Mouse (Mus musculus) heart, embryonic 13.5 days (tissue): ENCODE results near the gene Rhbdd3. TPM values are rescaled to one million over a fixed set of nuclear protein-coding genes. Genes with fewer than 3 reads are reported as not detected.

Experiments
- ATAC-seq: fragments of 200-750 bp; cut with Nextera tagmentation; 2 replicates; pipeline ENCODE4 v1.8.0; 2017; ENCODE audit warnings: moderate TSS enrichment; ENCODE audit not compliant: insufficient number of reproducible peaks, low FRiP score, low TSS enrichment; ENCODE audit errors: extremely low read depth
- H3K27ac ChIP-seq: fragments of 300-500 bp; sonication (generic); replicated peaks from 2 replicates; pipeline ENCODE4 v1.5.1; 2015; ENCODE audit warnings: moderate library complexity, mild to moderate bottlenecking, inconsistent platforms
- H3K27me3 ChIP-seq: fragments of 300-500 bp; sonication (generic); replicated peaks from 2 replicates; pipeline ENCODE4 v1.6.1; 2015; ENCODE audit warnings: mild to moderate bottlenecking, inconsistent platforms
- H3K36me3 ChIP-seq: fragments of 300-500 bp; sonication (generic); 2 replicates; pipeline ENCODE4 v1.6.1; 2015; ENCODE audit warnings: mild to moderate bottlenecking, inconsistent platforms
- H3K4me1 ChIP-seq: fragments of 300-500 bp; sonication (generic); 2 replicates; pipeline ENCODE4 v1.6.1; 2015; ENCODE audit warnings: inconsistent platforms
- H3K4me2 ChIP-seq: fragments of 300-500 bp; sonication (generic); 2 replicates; pipeline ENCODE4 v1.6.1; 2015; ENCODE audit warnings: inconsistent platforms, mild to moderate bottlenecking, moderate library complexity
- H3K4me3 ChIP-seq: fragments of 300-500 bp; sonication (generic); 2 replicates; pipeline ENCODE4 v1.5.1; 2015; ENCODE audit warnings: moderate library complexity, mild to moderate bottlenecking, inconsistent platforms
- H3K9ac ChIP-seq: fragments of 300-500 bp; sonication (generic); 2 replicates; pipeline ENCODE4 v1.6.1; 2015; ENCODE audit warnings: inconsistent platforms, mild to moderate bottlenecking, moderate library complexity
- H3K9me3 ChIP-seq: fragments of 300-500 bp; sonication (generic); 2 replicates; pipeline ENCODE4 v1.6.1; 2016; ENCODE audit warnings: inconsistent platforms
- WGBS: fragments of 180-500 bp; shearing (Covaris S2); methylation state at CpG from one replicate; pipeline ENCODE4 v1.1.7; 2015; ENCODE audit warnings: mixed read lengths; 5-methylcytosine and 5-hydroxymethylcytosine counted together
- polyA plus RNA-seq: library from polyadenylated mRNA; unstranded; fragments of >200 nt; fragmentation: Nextera tagmentation; extraction: Ambion mirVana; gene quantifications from 2 replicates; pipeline ENCODE4 v1.2.1, GENCODE M21; 2015

The Rhbdd3 gene
- polyA plus RNA-seq, 1 experiment from 2014 or later = 28.2 TPM

- H3K9ac ChIP-seq = peak overlapping the region; percentile 100
- WGBS = 63% methylated on average over 5 of the region's 5 CpGs
Measured at GRCm38 (mm10) chr11:5100801-5101200, 2.1 kb downstream of the Rhbdd3 start.

GRCm38 (mm10) chr11:5101641-5102040, 2.9 kb downstream of the Rhbdd3 start:
- H3K9me3 ChIP-seq = no peaks in the 10 kb centered on the region
- H3K36me3 ChIP-seq = peaks cover 29% of the 10 kb centered on the region
- no peak overlapping the region for H3K4me2 ChIP-seq
- ATAC-seq = no peak
- H3K27me3 ChIP-seq = no peaks in the 10 kb centered on the region
- no peak overlapping the region for H3K4me3 ChIP-seq
- no peak overlapping the region for H3K27ac ChIP-seq
- H3K9ac ChIP-seq = no peak overlapping the region
- peaks cover 22% of the 10 kb centered on the region for H3K4me1 ChIP-seq
- WGBS = 86% methylated on average over 6 of the region's 6 CpGs

More at GRCm38 (mm10) chr11:5100801-5101200, 2.1 kb downstream of the Rhbdd3 start:
- Histone ChIP-seq H3K9me3 (no peaks in the 10 kb centered on the region), H3K36me3 (peaks cover 26% of the 10 kb centered on the region), H3K27ac (no peak overlapping the region), H3K4me2 (peak overlapping the region; percentile 90), H3K4me1 (peaks cover 30% of the 10 kb centered on the region), H3K27me3 (no peaks in the 10 kb centered on the region), H3K4me3 (peak overlapping the region; percentile 100)
- no peak for ATAC-seq

- Histone ChIP-seq H3K36me3 (peaks cover 29% of the 10 kb centered on the region), H3K9ac (no peak overlapping the region), H3K4me1 (peaks cover 14% of the 10 kb centered on the region), H3K27ac (no peak overlapping the region), H3K4me2 (no peak overlapping the region), H3K4me3 (no peak overlapping the region), H3K9me3 (no peaks in the 10 kb centered on the region), H3K27me3 (no peaks in the 10 kb centered on the region)
- 66% methylated on average over 7 of the region's 7 CpGs for WGBS
- no peak for ATAC-seq
Measured at GRCm38 (mm10) chr11:5102384-5102783, 3.7 kb downstream of the Rhbdd3 start.

GRCm38 (mm10) chr11:5103986-5104509, 5.3 kb downstream of the Rhbdd3 start:
- ATAC-seq = no peak

GRCm38 (mm10) chr11:5109441-5109840, 10.7 kb downstream of the Rhbdd3 start:
- Histone ChIP-seq H3K27ac (no peak overlapping the region), H3K4me2 (no peak overlapping the region), H3K36me3 (peaks cover 10% of the 10 kb centered on the region), H3K4me3 (no peak overlapping the region), H3K4me1 (peaks cover 16% of the 10 kb centered on the region), H3K9me3 (no peaks in the 10 kb centered on the region), H3K27me3 (no peaks in the 10 kb centered on the region), H3K9ac (no peak overlapping the region; the same call in 1 of the 2 replicates)
- no peak for ATAC-seq
- WGBS = 44% methylated on average over 8 of the region's 8 CpGs

More at GRCm38 (mm10) chr11:5103986-5104509, 5.3 kb downstream of the Rhbdd3 start:
- H3K9me3 ChIP-seq = no peaks in the 10 kb centered on the region
- H3K4me3 ChIP-seq = no peak overlapping the region
- peaks cover 13% of the 10 kb centered on the region for H3K4me1 ChIP-seq
- H3K27me3 ChIP-seq = no peaks in the 10 kb centered on the region
- WGBS = 98% methylated on average over 4 of the region's 4 CpGs
- no peak overlapping the region for H3K4me2 ChIP-seq
- no peak overlapping the region for H3K9ac ChIP-seq
- no peak overlapping the region for H3K27ac ChIP-seq
- H3K36me3 ChIP-seq = peaks cover 29% of the 10 kb centered on the region

GRCm38 (mm10) chr11:5113645-5114044, 14.9 kb downstream of the Rhbdd3 start:
- Histone ChIP-seq H3K9ac (no peak overlapping the region), H3K4me1 (peaks cover 16% of the 10 kb centered on the region), H3K4me3 (no peak overlapping the region), H3K27me3 (no peaks in the 10 kb centered on the region), H3K9me3 (no peaks in the 10 kb centered on the region), H3K36me3 (no peaks in the 10 kb centered on the region), H3K27ac (no peak overlapping the region), H3K4me2 (no peak overlapping the region)
- ATAC-seq = no peak
- WGBS = 86% methylated on average over 7 of the region's 7 CpGs

- H3K27ac ChIP-seq = no peak overlapping the region
Measured at GRCm38 (mm10) chr11:5114931-5115581, 16.3 kb downstream of the Rhbdd3 start.

GRCm38 (mm10) chr11:5125713-5126112, 27.0 kb downstream of the Rhbdd3 start:
- H3K27ac ChIP-seq = no peak overlapping the region
- H3K27me3 ChIP-seq = no peaks in the 10 kb centered on the region
- H3K9ac ChIP-seq = no peak overlapping the region
- H3K9me3 ChIP-seq = no peaks in the 10 kb centered on the region
- no peak overlapping the region for H3K4me3 ChIP-seq
- no peaks in the 10 kb centered on the region for H3K36me3 ChIP-seq
- H3K4me2 ChIP-seq = no peak overlapping the region
- ATAC-seq = no peak
- H3K4me1 ChIP-seq = peaks cover 13% of the 10 kb centered on the region
- 71% methylated on average over 4 of the region's 4 CpGs for WGBS

More at GRCm38 (mm10) chr11:5114931-5115581, 16.3 kb downstream of the Rhbdd3 start:
- no peaks in the 10 kb centered on the region for H3K27me3 ChIP-seq
- H3K36me3 ChIP-seq = no peaks in the 10 kb centered on the region
- H3K4me3 ChIP-seq = no peak overlapping the region
- H3K9ac ChIP-seq = no peak overlapping the region
- no peaks in the 10 kb centered on the region for H3K9me3 ChIP-seq
- peaks cover 11% of the 10 kb centered on the region for H3K4me1 ChIP-seq
- WGBS = 26% methylated on average over 13 of the region's 13 CpGs
- no peak overlapping the region for H3K4me2 ChIP-seq
- ATAC-seq = 0 out of 2 replicates have a peak, but pooled peaks have one; percentile 32

GRCm38 (mm10) chr11:5129035-5129480, 30.3 kb downstream of the Rhbdd3 start:
- Histone ChIP-seq H3K9me3 (no peaks in the 10 kb centered on the region), H3K9ac (no peak overlapping the region), H3K27ac (no peak overlapping the region), H3K4me1 (peaks cover 13% of the 10 kb centered on the region), H3K4me2 (no peak overlapping the region), H3K4me3 (no peak overlapping the region), H3K27me3 (no peaks in the 10 kb centered on the region), H3K36me3 (no peaks in the 10 kb centered on the region)
- 60% methylated on average over 5 of the region's 5 CpGs for WGBS
- no peak for ATAC-seq

GRCm38 (mm10) chr11:5130111-5130665, 31.5 kb downstream of the Rhbdd3 start:
- no peak overlapping the region for H3K9ac ChIP-seq
- H3K9me3 ChIP-seq = no peaks in the 10 kb centered on the region
- no peak overlapping the region for H3K4me2 ChIP-seq
- WGBS = 63% methylated on average over 4 of the region's 4 CpGs
- H3K36me3 ChIP-seq = no peaks in the 10 kb centered on the region
- no peaks in the 10 kb centered on the region for H3K27me3 ChIP-seq
- no peak; the same call in 1 of the 2 replicates for ATAC-seq
- H3K4me3 ChIP-seq = no peak overlapping the region
- H3K4me1 ChIP-seq = peaks cover 13% of the 10 kb centered on the region
- H3K27ac ChIP-seq = no peak overlapping the region

GRCm38 (mm10) chr11:5132751-5133150, 34.0 kb downstream of the Rhbdd3 start:
- H3K9me3 ChIP-seq = no peaks in the 10 kb centered on the region
- no peaks in the 10 kb centered on the region for H3K27me3 ChIP-seq
- H3K27ac ChIP-seq = no peak overlapping the region
- ATAC-seq = no peak
- no peaks in the 10 kb centered on the region for H3K36me3 ChIP-seq
- peaks cover 15% of the 10 kb centered on the region for H3K4me1 ChIP-seq
- H3K4me3 ChIP-seq = no peak overlapping the region
- WGBS = 67% methylated on average over 4 of the region's 4 CpGs
- H3K4me2 ChIP-seq = no peak overlapping the region
- H3K9ac ChIP-seq = no peak overlapping the region
